Mouse (Mus musculus) limb, embryonic 12.5 days (tissue): Measurements from ENCODE around the gene Itgad. TPM values are rescaled to one million over a fixed set of nuclear protein-coding genes. Genes with fewer than 3 reads are reported as not detected.

Experiments
- ATAC-seq: fragments of 200-750 bp; cut with Nextera tagmentation; 2 replicates; pipeline ENCODE4 v1.8.0; 2017; ENCODE audit warnings: low read depth, moderate TSS enrichment; ENCODE audit not compliant: insufficient number of reproducible peaks, insufficient read depth, low FRiP score, low TSS enrichment
- H3K27ac ChIP-seq: fragments of 300-500 bp; sonication (generic); 2 replicates; pipeline ENCODE4 v1.5.1; 2016; ENCODE audit warnings: mild to moderate bottlenecking, moderate library complexity
- H3K27me3 ChIP-seq: fragments of 300-500 bp; sonication (generic); 2 replicates; pipeline ENCODE4 v1.6.1; 2016; ENCODE audit warnings: mild to moderate bottlenecking, moderate library complexity
- H3K36me3 ChIP-seq: fragments of 300-500 bp; sonication (generic); 2 replicates; pipeline ENCODE4 v1.6.1; 2016; ENCODE audit warnings: mild to moderate bottlenecking, moderate library complexity
- H3K4me1 ChIP-seq: fragments of 300-500 bp; sonication (generic); replicated peaks from 2 replicates; pipeline ENCODE4 v1.6.1; 2016
- H3K4me2 ChIP-seq: fragments of 300-500 bp; sonication (generic); 2 replicates; pipeline ENCODE4 v1.6.1; 2016; ENCODE audit warnings: mild to moderate bottlenecking, moderate library complexity
- H3K4me3 ChIP-seq: fragments of 300-500 bp; sonication (generic); replicated peaks from 2 replicates; pipeline ENCODE4 v1.5.1; 2016; ENCODE audit warnings: mild to moderate bottlenecking
- H3K9ac ChIP-seq: fragments of 300-500 bp; sonication (generic); replicated peaks from 2 replicates; pipeline ENCODE4 v1.6.1; 2016; ENCODE audit warnings: mild to moderate bottlenecking, moderate library complexity
- H3K9me3 ChIP-seq: fragments of 300-500 bp; sonication (generic); 2 replicates; pipeline ENCODE4 v1.6.1; 2016; ENCODE audit warnings: mild to moderate bottlenecking, moderate library complexity
- WGBS: fragments of 180-500 bp; shearing (Covaris S2); methylation state at CpG from one replicate; pipeline ENCODE4 v1.1.7; 2016; 5-methylcytosine and 5-hydroxymethylcytosine counted together
- polyA plus RNA-seq: library from polyadenylated mRNA; unstranded; fragments of >200 nt; fragmentation: Nextera tagmentation; extraction: Ambion mirVana; gene quantifications from 2 replicates; pipeline ENCODE4 v1.2.1, GENCODE M21; 2016

Gene Itgad
- polyA plus RNA-seq, 1 experiment from 2014 or later: not detected

DNA sequence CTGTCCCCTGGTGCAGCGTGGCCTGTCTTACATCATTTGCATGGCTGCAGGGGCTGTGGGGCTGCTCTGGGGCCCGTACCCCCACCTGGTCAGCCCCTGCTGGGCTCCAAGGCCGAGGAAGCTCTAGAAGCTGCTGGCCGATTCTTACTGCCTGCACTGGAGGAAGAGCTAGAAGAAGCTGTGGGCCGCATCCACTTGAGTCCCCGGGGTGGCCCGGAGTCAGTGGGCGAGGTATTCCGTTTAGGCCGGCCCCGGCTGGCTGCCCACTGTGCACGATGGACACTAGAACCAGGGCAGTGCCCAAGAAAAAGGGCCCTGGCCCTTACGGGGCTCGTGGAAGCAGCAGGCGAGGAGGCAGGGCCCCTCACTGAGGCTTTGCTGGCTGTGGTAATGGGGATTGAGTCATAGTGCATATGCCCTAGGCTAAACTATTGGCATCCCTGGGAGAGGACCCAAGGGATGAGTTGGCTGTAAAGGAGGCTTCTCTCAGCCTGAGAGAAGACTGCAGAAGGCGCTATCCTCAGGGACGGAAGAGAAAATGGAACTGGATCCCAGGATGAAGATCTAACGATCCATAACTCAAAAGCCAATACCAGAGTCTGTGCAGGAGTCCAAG, 90.3 kb downstream of the Itgad start:
- no peak for ATAC-seq
- H3K27ac ChIP-seq: no peak overlapping the region
- H3K27me3 ChIP-seq: peaks cover 10% of the 10 kb centered on the region; the same call in 1 of the 2 replicates
- 91% methylated on average over 18 of the region's 18 CpGs for WGBS
- H3K36me3 ChIP-seq: peaks cover 58% of the 10 kb centered on the region
- no peaks in the 10 kb centered on the region for H3K9me3 ChIP-seq
- peaks cover 16% of the 10 kb centered on the region for H3K4me1 ChIP-seq
- no peak overlapping the region for H3K4me3 ChIP-seq
- H3K4me2 ChIP-seq: no peak overlapping the region
- no peak overlapping the region for H3K9ac ChIP-seq

DNA sequence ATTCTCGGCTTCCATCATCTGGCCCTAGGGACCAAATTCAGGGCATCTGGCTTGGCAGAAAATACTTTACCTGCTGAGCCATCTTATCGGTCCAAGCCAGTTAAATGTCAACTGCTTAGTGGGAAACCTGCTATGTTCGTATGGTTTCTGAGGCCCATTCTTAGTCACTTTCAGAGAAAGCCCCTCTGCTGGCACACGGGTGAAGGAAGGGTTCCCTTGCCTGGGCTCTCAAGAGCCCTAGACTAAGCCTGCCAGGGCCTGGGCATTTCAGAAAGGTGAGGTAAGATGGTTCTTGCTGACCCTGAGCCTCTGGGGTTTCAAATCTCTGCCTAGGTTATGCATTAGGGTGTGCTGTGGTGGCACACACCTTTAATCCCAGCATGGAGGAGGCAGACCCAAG, 91.4 kb downstream of the Itgad start:
- WGBS: 92% methylated on average over 4 of the region's 4 CpGs
- peaks cover 48% of the 10 kb centered on the region for H3K36me3 ChIP-seq
- no peak for ATAC-seq
- no peaks in the 10 kb centered on the region for H3K9me3 ChIP-seq
- peaks cover 13% of the 10 kb centered on the region for H3K4me1 ChIP-seq
- no peak overlapping the region for H3K9ac ChIP-seq
- no peak overlapping the region for H3K4me3 ChIP-seq
- H3K27ac ChIP-seq: no peak overlapping the region
- H3K4me2 ChIP-seq: no peak overlapping the region
- H3K27me3 ChIP-seq: peaks cover 10% of the 10 kb centered on the region; the same call in 1 of the 2 replicates

DNA sequence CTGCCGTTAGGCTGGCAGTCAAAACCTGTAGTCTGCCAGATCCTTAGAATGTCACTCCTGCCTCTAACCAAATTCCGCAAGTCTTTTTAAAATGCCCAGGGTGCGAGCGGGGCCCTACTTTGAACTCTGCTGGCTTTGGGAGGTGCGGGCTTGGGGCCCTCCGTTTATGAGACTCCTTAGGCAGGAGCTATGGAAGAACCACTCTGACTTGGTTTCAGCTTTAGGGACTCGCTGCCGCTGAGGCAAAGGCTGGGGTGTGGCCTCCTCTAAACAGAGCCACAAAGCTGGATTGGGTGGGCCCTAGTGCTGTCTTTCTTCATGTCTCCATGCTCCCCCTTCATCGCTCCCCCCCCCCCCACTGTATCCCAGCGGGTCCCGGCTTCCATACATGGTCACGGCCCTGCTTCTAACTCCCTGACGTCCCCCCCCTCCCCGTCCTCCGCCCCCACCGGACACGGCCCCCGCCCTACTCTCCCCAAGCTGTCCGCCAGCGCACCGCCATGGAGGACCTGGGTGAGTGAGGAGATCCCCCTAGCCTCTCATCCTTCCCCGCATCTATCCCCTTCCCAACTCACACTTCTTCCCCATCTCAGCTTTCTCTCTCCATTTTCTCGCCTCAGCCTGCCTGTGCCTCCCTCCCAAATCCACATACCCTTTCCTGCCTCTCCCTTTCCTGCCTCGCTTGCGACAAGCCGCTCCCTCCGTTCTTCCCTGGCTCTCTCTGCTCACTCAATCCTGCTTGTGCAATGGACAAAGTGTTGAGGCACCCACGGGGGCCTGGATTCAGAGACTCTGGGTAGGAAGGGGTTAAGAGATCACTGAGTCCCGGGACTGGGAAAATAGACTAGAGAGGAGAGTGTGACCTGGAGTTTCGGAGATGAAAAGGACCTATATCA, 92.6 kb downstream of the Itgad start, which contains the start of gene Tgfb1i1:
Tgfb1i1 (plus strand) TSS at position 317 of the 896 bp plus-strand sequence.
- H3K27ac ChIP-seq: peak within 1 kb of the TSS; percentile 81
- peaks cover 15% of the 10 kb centered on the region for H3K4me1 ChIP-seq
- ATAC-seq: peak; percentile 44; the same call in 1 of the 2 replicates
- H3K9me3 ChIP-seq: no peaks in the 10 kb centered on the region
- peak within 1 kb of the TSS; percentile 68 for H3K4me2 ChIP-seq
- peak within 1 kb of the TSS; percentile 47 for H3K4me3 ChIP-seq
- WGBS: 3% methylated on average over 20 of the region's 30 CpGs
- H3K36me3 ChIP-seq: peaks cover 36% of the 10 kb centered on the region
- H3K9ac ChIP-seq: peak within 1 kb of the TSS; percentile 57
- H3K27me3 ChIP-seq: peaks cover 10% of the 10 kb centered on the region; the same call in 1 of the 2 replicates

DNA sequence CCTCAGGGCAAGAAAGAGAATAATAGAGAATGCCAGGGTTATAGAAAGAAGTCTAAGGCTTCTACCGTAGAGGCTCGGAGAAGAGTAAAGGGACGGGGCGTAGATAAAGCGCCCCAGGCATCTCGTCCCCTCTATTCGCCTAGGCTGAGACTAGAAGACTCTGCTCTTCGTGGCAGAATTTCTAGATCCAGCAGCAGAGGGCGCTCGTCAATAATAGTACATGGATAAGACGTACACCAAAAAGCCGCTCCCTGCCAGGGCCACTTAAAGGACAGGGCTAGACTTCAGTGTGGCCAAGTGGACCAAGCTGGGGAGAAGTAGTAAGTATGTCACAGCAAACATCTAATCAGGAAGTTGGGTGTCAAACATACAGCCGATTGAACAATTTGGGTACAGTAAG, 93.3 kb downstream of the Itgad start:
- peak overlapping the region; percentile 81 for H3K27ac ChIP-seq
- peak overlapping the region; percentile 68 for H3K4me2 ChIP-seq
- H3K9me3 ChIP-seq: no peaks in the 10 kb centered on the region
- ATAC-seq: peak; percentile 54; the same call in 1 of the 2 replicates
- H3K36me3 ChIP-seq: peaks cover 29% of the 10 kb centered on the region
- peak overlapping the region; percentile 57 for H3K9ac ChIP-seq
- peaks cover 22% of the 10 kb centered on the region for H3K4me1 ChIP-seq
- peak overlapping the region; percentile 47 for H3K4me3 ChIP-seq
- WGBS: 1% methylated on average over 13 of the region's 13 CpGs
- H3K27me3 ChIP-seq: peaks cover 10% of the 10 kb centered on the region; the same call in 1 of the 2 replicates

DNA sequence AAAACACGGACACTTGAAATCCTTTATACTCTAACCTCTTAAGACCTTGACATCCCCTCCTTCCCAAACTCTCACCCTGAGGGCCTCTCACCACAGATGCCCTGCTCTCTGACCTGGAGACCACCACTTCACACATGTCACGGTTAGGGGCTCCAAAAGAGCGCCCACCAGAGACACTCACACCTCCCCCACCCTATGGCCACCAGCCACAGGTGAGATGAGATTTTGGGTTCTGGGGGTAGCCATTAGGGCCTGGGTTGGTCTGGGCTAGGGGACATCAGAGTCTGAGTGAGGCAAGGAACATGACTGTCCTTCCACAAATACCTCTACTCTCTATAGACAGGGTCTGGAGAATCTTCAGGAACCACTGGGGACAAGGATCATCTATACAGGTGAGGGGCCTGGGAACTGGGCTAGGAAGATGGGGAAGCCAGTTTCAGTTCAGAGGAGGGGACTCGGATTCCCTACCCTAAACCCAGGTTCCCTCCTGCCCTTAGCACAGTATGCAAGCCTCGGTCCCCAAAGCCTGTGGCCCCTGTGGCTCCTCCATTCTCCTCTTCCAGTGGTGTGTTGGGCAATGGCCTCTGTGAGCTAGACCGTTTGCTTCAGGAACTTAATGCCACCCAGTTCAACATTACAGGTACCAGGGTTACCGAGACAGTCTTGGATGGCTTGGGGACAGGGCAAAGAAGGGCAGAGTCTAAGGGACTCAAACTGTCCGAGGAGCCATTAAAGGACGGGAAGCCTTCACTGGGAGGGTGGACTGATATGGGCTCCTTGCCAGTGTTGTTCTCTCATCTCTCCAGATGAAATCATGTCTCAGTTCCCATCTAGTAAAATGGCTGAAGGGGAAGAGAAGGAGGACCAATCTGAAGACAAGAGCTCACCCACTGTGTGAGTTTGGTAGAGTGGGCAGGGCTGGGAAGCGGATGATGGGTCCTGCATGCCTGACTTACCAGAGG, 94.2 kb downstream of the Itgad start:
- Histone ChIP-seq H3K27ac (no peak overlapping the region), H3K4me1 (peaks cover 26% of the 10 kb centered on the region), H3K9me3 (no peaks in the 10 kb centered on the region), H3K9ac (no peak overlapping the region), H3K4me3 (peak overlapping the region; percentile 47), H3K4me2 (peak overlapping the region; percentile 68), H3K36me3 (peaks cover 20% of the 10 kb centered on the region), H3K27me3 (peaks cover 10% of the 10 kb centered on the region; the same call in 1 of the 2 replicates)
- 82% methylated on average over 10 of the region's 10 CpGs for WGBS
- ATAC-seq: no peak

DNA sequence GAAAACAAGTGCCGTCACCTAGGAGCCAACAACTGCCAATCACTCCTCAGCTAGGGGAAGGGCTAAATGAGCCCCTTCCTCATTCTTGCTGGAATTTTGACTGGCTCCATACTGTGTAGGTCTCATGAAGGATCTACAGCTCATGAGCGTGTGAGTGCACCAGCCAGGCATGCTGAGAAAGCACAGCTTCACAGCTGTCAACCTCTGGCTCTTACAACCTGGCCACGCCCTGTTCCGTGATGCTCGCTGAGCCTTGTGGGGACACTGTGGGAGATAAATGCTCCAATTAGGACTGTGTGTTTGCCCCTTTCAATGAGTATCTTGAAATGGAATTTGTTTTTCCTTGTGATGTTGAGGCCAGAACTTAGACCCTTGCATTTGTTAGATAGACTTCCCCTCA, 95.8 kb downstream of the Itgad start:
- H3K27me3 ChIP-seq: peaks cover 10% of the 10 kb centered on the region; the same call in 1 of the 2 replicates
- no peak overlapping the region for H3K4me3 ChIP-seq
- no peak overlapping the region for H3K4me2 ChIP-seq
- peaks cover 26% of the 10 kb centered on the region for H3K4me1 ChIP-seq
- ATAC-seq: no peak
- H3K9me3 ChIP-seq: no peaks in the 10 kb centered on the region
- 89% methylated on average over 5 of the region's 5 CpGs for WGBS
- H3K36me3 ChIP-seq: peaks cover 8% of the 10 kb centered on the region; the same call in 1 of the 2 replicates
- no peak overlapping the region for H3K9ac ChIP-seq
- H3K27ac ChIP-seq: no peak overlapping the region

DNA sequence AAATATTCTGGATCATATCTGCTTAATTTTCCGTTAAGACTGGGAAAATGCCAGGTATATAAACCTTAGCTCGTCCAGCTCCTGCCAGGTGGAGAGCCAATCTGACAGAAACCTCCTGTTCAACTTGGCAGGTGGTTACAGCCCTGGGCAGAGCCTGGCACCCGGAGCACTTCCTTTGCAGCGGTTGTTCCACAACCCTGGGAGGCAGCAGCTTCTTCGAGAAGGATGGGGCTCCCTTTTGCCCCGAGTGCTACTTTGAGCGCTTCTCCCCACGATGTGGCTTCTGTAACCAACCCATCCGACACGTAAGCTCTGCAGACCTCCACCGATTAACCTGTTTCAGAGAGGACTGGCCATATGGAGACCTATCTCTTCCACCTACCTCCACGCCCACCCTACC, 97.8 kb downstream of the Itgad start:
- no peak overlapping the region for H3K27ac ChIP-seq
- peaks cover 10% of the 10 kb centered on the region for H3K27me3 ChIP-seq
- no peak for ATAC-seq
- H3K4me2 ChIP-seq: peak overlapping the region; percentile 62
- H3K4me3 ChIP-seq: peak overlapping the region; percentile 35
- peaks cover 5% of the 10 kb centered on the region; the same call in 1 of the 2 replicates for H3K36me3 ChIP-seq
- peaks cover 14% of the 10 kb centered on the region for H3K4me1 ChIP-seq
- H3K9me3 ChIP-seq: no peaks in the 10 kb centered on the region
- 48% methylated on average over 12 of the region's 12 CpGs for WGBS
- H3K9ac ChIP-seq: peak overlapping the region; percentile 48

DNA sequence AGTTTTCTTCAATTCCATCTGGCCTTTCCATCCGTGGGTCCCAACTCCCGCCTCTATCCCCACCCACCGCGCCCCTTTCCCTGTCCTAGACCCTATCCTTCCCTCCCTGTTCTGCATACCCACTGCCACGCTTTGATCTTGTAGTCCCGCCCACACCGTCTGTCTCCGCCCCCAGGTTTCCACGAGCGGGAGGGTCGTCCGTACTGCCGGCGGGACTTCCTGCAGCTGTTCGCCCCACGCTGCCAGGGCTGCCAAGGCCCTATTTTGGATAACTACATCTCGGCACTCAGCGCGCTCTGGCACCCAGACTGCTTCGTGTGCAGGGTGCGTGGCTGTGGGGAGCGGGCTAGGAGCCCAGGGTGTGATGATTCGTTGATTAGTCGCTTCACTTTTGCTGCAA, 98.4 kb downstream of the Itgad start:
- Histone ChIP-seq H3K36me3 (peaks cover 5% of the 10 kb centered on the region; the same call in 1 of the 2 replicates), H3K4me3 (peak overlapping the region; percentile 35), H3K9me3 (no peaks in the 10 kb centered on the region), H3K4me1 (peaks cover 14% of the 10 kb centered on the region), H3K27me3 (peaks cover 10% of the 10 kb centered on the region), H3K27ac (0 out of 2 replicates have a peak overlapping the region, but pooled peaks have one; percentile 23), H3K9ac (peak overlapping the region; percentile 48), H3K4me2 (peak overlapping the region; percentile 62)
- no peak for ATAC-seq
- 7% methylated on average over 24 of the region's 24 CpGs for WGBS

DNA sequence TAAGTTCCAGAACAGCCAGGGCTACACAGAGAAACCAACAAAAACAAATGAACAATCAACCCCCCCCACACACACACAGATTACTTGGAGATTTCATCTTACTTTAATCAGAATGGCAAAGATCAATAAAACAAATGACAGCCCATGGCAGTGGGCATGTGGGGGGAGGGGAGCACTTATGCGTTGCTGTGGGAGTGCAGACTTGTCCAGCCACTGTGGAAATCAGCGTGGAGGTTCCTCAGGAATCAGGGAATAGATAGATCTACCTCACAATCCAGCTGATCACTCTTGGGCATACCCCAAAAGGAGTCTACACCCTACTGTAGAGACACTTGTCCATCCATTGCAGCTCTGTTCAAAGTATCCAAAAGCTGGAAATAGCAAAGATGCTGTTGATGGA, 100.8 kb downstream of the Itgad start:
- no peak overlapping the region for H3K27ac ChIP-seq
- no peak for ATAC-seq
- H3K4me3 ChIP-seq: no peak overlapping the region
- H3K36me3 ChIP-seq: no peaks in the 10 kb centered on the region
- H3K4me1 ChIP-seq: peaks cover 13% of the 10 kb centered on the region
- WGBS: 65% methylated on average over 2 of the region's 2 CpGs
- no peaks in the 10 kb centered on the region for H3K9me3 ChIP-seq
- H3K9ac ChIP-seq: no peak overlapping the region
- no peak overlapping the region for H3K4me2 ChIP-seq
- no peaks in the 10 kb centered on the region; the same call in 1 of the 2 replicates for H3K27me3 ChIP-seq

DNA sequence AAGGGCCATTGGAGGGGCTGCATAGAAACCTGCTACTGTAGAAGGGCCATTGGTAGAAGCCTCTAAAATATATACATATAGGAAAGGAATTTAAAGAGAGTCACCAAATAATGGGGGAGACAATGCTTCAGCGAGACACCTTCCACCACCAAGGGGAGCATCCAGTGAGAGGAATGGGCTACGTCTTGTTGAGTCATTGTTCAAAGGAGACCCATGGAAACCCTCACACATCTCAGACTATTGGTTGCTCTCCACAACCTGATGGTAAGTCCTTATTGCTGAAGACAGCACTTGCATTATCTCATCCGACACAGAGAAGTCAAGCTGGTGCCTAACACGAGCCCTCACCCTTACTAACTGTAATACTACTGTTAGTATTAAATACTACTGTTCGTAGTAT, 101.6 kb downstream of the Itgad start:
- H3K4me1 ChIP-seq: peaks cover 13% of the 10 kb centered on the region
- WGBS: 86% methylated on average over 5 of the region's 5 CpGs
- ATAC-seq: no peak
- no peak overlapping the region for H3K9ac ChIP-seq
- H3K27ac ChIP-seq: no peak overlapping the region
- no peaks in the 10 kb centered on the region for H3K9me3 ChIP-seq
- H3K4me2 ChIP-seq: no peak overlapping the region
- no peaks in the 10 kb centered on the region for H3K36me3 ChIP-seq
- H3K27me3 ChIP-seq: no peaks in the 10 kb centered on the region; the same call in 1 of the 2 replicates
- no peak overlapping the region for H3K4me3 ChIP-seq
